Mouse (Mus musculus) neural tube, embryonic 10.5 days (tissue): ENCODE data around the gene Slc2a4.

Source experiments
- DNase-seq: peaks from one replicate; pipeline ENCODE4 v3.0.0-alpha.2; 2017; ENCODE audit warnings: low spot score; ENCODE audit errors: extremely low spot score

Gene Slc2a4

GRCm38 (mm10) chr11:69948066-69948762 is at the start of gene Slc2a4:
TSS of gene Slc2a4 (minus strand) at chr11:69948188.
- DNase-seq = peak; percentile 93

- DNase-seq = peak; percentile 89
Measured at GRCm38 (mm10) chr11:69997070-69997509, 49.1 kb upstream of the Slc2a4 start.

GRCm38 (mm10) chr11:69996161-69997061 is 48.4 kb upstream of the Slc2a4 start:
- DNase-seq = peak; percentile 60

- peak; percentile 97 for DNase-seq
Measured at GRCm38 (mm10) chr11:69995391-69995960, 47.5 kb upstream of the Slc2a4 start, which contains the start of gene Phf23. TSS of gene Phf23 (plus strand) at chr11:69995777.

GRCm38 (mm10) chr11:69994401-69995090 is 46.6 kb upstream of the Slc2a4 start:
- no peak for DNase-seq

GRCm38 (mm10) chr11:69992932-69993331 is 44.9 kb upstream of the Slc2a4 start:
- DNase-seq = no peak

GRCm38 (mm10) chr11:69992396-69992795 is 44.4 kb upstream of the Slc2a4 start:
- DNase-seq = no peak

- DNase-seq = no peak
Measured at GRCm38 (mm10) chr11:69991711-69992110, 43.7 kb upstream of the Slc2a4 start.

- peak; percentile 95 for DNase-seq
Measured at GRCm38 (mm10) chr11:69990850-69991691, 43.1 kb upstream of the Slc2a4 start, which contains the start of gene Gabarap. TSS of gene Gabarap (plus strand) at chr11:69991143.

GRCm38 (mm10) chr11:69989949-69990348 is 42.0 kb upstream of the Slc2a4 start:
- no peak for DNase-seq

- no peak for DNase-seq
Measured at GRCm38 (mm10) chr11:69984431-69984830, 36.4 kb upstream of the Slc2a4 start.

- no peak for DNase-seq
Measured at GRCm38 (mm10) chr11:69983377-69983776, 35.4 kb upstream of the Slc2a4 start.

GRCm38 (mm10) chr11:69982877-69983276 is 34.9 kb upstream of the Slc2a4 start:
- no peak for DNase-seq

- no peak for DNase-seq
Measured at GRCm38 (mm10) chr11:69982225-69982624, 34.2 kb upstream of the Slc2a4 start, which contains the start of gene Elp5. TSS of gene Elp5 (minus strand) at chr11:69982517.

GRCm38 (mm10) chr11:69981141-69981762 is 33.3 kb upstream of the Slc2a4 start, which contains the start of gene Ctdnep1:
TSS of gene Ctdnep1 (plus strand) at chr11:69981156.
- no peak for DNase-seq

GRCm38 (mm10) chr11:69980196-69981140 is 32.5 kb upstream of the Slc2a4 start:
- DNase-seq = peak; percentile 99

- no peak for DNase-seq
Measured at GRCm38 (mm10) chr11:69979827-69980195, 31.8 kb upstream of the Slc2a4 start.

GRCm38 (mm10) chr11:69976271-69976670 is 28.3 kb upstream of the Slc2a4 start:
- DNase-seq = no peak

GRCm38 (mm10) chr11:69974907-69975306 is 26.9 kb upstream of the Slc2a4 start:
- no peak for DNase-seq
